Mouse (Mus musculus) monocyte, adult 5-6 weeks (primary cell): ENCODE measurements around the gene Tfrc. TPM values are rescaled to one million over a fixed set of nuclear protein-coding genes. Genes with fewer than 3 reads are reported as not detected.

Experiments used
- ATAC-seq: fragments of 153-309, 156-312 bp; replicated peaks from 2 replicates; pipeline ENCODE4 v1.8.0; 2017; ENCODE audit warnings: mild to moderate bottlenecking; ENCODE audit not compliant: low TSS enrichment, insufficient number of reproducible peaks, severe bottlenecking, poor library complexity, low FRiP score
- total RNA-seq: library from RNA; stranded (forward); fragments of 200-1000, 200-491, 200-594 nt; gene quantifications from 3 replicates; pipeline ENCODE4 v1.2.3, GENCODE M21; 2017

Tfrc gene
- total RNA-seq, 1 experiment from 2014 or later, result 52.2 TPM

DNA sequence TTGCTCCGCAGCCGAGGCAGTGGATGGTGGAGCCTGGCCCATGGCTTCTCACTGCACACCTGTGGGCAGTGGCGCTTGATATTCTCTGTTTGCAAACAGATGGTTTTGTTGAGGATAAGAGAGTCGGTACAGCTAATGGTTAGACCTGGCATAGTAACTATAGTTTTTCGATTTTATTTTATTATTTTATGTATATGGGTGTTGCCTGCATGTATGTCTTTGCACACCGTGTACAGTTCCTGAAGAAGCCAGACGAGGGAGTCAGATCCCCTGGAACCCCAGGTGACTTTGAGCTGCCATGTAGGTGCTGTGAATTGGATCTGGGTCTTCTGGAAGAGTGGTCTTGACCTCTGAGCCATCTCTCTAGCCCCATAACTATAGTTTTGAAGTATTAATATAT is 53.7 kb downstream of the Tfrc start:
- ATAC-seq, result no peak

DNA sequence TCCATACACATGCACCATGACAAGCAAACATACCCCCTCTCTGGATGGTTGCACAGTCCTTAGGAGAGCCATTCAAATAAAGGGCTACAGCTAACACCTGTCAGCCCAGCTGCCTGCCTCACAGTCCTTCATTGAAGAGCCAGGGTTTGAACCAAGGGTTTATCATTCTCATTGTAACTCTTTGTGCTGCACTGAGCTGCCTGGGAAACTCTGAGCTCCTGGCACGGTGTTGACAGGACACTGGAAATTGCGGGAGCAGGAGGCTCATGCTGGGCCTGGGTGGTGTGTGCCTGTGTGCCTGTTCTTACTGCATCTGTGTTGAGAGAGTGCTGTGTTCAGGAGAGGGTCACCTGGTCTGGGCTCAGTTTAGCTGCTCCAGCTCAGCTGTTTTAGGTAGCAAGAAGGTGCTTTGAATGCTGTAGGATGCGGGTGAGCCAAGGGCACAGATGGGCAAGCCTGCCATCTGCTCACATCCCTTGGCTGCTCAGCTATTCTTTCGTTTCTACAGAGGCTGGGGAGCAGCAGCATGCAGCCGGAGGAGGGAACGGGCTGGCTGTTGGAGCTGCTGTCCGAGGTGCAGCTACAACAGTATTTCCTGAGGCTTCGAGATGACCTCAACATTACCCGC is 54.6 kb downstream of the Tfrc start:
- ATAC-seq, result no peak

DNA sequence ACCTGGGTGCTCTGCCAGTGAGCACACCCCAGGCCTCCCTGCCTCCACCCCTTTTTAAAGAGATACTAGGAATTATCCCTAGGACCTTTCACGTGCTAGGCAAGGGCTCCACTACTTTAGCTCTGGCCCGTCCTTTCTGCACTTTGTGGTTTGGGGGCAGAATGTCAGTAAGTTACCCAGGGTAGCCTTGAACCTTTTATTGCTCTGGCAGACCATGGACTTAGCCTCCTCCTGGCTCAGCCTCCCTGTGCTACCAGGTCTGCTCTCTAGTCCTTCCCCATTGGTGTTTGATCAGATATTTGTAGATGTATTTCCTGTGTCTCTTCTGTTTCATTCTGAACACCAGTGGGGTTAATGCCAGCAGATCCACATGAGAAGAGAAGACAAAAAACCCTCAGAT is 55.5 kb downstream of the Tfrc start:
- ATAC-seq, result no peak

DNA sequence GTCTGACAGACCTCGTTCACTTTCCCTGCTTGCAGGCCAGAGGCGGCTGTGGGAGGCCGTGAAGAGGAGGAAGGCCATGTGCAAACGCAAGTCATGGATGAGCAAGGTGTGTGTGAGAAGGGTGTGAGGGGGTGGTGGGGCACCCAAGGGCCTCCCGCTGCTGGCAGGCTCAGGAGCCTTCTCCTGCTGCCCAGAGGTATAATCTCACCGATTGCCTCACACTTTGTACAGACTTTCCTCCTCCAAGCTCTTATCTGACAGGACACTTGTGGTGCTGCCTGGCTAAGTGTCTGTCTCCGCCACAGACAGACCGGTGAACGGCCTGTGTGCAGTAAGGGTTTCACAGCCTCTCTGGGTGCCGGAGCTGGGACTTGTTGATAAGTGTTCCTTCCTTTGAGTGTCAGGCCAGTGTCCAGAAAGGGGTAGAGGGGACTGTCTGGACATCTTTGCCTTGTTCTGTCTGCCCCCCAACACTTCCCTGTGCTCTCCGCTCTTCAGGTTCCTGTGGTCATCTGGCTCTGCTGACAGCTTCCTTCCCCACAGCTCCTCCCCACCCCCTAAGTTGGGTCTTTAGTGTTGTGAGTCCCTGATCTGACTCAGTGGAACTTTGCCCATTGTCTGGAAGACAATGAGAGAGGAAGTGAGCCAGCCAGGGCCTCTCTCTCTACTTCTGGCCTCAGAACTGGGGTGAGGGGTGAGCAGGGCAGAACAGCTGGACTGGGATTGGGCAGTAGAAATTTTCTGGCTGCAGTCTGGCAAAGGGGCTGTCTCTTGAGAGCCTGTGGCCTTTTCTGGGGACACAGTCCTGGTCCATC is 57.3 kb downstream of the Tfrc start:
- ATAC-seq, result no peak

DNA sequence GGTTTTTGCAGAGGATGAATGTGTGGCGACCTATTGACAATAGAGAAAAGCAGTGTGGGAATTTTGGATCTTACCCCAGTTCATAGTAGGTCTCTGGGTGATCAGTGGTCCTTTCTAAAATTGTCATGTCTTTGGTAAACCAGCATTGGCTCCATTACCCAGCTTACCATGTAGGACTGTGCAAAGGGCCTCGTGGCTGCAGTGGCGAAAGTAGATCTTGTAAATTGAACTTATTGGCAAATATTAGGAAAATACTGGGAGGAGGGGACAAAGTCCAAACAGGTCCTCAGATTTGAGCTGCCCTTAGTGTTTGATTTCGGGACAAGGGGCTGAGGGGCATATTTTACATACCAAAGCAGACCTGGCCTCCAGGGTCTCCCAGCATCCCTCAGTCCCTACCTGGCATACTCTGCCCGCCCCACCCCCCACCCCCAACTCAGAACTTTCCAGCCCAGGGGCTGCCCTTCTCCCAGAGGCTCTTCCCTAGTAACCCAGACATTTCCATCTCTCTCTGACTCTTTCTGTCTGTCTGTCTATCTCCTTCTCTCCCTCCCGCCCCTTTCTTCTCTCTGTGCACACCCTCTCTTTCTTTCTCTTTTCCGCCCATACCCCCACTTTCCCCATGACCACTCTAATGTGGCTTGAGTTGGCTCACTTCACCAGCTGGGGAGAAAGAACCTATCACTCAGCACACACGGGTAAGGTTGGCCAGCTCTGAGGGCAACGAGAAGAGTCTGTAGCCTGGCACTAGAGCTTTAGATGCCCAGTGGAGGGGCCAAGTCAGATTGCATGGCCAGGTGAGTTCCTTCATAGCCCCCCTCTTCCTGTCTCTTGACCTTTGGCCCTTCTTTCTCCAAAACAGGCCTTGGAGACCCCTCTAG is 58.2 kb downstream of the Tfrc start:
- no peak for ATAC-seq

DNA sequence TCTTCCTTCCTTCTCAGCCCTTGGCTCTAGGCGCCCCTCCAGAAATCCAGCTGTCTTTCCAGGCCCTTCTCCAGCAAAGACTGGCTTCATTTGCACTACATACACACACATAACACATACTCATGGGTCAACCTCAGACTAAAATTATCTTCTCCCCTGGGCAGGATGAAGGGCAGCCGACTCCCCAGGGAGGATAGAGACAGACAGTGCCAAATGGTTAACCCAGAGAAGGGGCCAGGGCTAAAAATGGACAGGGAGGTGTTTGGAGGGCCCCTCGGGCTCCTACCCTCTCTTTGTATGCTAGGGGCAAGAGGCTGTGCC is 58.8 kb downstream of the Tfrc start:
- ATAC-seq, result no peak

DNA sequence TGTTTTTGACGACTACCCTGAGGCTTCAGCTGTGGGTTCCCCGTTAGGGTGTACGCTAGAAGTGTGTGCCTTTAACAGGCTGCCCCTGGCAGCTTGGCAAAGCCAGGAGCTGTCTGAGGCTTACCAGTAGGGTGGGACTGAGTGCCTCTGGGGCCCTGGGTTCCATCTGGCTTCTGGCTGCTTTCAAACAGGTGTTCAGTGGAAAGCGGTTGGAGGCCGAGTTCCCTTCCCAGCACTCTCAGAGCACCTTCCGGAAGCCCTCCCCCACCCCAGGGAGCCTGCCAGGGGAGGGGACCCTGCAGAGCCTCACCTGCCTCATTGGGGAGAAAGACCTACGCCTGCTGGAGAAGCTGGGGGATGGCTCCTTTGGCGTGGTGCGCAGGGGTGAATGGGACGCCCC is 59.3 kb downstream of the Tfrc start:
- ATAC-seq, result no peak

DNA sequence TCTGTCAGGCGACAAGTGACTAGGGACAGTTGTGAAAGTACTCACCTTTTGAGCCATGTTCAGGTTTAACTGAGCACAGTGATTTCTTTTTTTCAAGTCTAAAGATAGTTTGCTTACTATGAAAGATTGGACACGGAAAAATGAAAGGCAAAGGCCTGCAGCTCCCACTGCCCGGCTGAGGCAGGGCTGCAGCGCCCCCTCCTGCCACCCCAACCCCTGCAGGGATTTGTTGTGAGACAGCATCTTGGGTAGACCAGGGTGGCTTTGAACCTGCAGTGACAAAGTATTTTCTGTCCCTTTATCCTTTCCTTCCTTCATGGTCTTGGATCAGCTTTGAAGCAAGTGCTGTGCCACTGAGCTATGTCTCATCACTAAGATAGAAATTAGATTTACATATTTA is 59.8 kb downstream of the Tfrc start:
- no peak for ATAC-seq

DNA sequence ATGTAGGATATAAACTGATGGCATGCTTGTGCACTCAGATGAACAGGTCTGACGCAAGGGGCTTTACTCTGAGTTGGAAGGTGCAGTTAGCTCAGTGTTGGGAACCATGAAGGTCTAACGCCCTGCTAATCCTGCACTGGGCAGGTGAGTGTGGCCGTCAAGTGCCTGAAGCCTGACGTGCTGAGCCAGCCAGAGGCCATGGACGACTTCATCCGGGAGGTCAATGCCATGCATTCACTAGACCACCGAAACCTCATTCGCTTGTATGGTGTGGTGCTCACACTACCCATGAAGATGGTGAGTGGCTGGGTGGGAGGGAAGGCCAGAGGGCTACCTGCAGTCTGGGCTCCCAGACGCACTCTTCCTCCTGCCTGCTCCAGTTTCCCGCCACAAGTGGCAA is 60.5 kb downstream of the Tfrc start:
- no peak for ATAC-seq

DNA sequence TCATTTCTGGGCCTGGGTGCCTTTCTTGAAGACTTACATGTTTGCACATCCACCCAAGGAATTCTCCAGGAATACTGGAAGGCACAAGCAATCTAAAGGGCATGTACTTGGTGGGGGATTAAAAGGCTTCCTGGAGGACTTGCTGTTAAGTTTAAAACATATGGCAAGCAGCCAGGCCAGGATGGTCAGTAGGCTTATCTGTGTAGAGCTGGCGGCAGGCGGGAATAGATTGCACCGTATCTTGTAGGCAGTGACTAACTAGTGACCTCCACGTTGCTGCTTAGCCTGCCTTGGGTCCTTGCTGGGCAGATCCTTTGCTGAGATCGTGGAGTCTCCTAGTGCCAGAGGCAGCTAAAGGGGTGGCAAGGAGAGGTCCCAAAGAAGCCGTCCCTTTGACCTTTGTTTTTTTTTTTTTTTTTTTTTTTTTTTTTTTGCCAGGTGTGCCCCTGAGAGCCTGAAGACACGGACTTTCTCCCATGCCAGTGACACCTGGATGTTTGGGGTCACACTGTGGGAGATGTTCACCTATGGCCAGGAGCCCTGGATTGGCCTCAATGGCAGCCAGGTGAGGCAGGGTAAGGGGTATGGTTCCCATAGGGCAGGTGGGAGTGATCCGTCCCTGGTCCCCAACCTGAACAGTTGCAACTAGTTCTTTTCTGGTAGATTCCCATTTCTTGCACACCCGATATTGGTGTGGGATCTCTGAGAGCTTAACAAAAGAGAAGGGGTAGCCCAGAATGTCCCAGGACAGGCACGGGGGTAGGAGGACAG is 61.8 kb downstream of the Tfrc start:
- ATAC-seq, result no peak

DNA sequence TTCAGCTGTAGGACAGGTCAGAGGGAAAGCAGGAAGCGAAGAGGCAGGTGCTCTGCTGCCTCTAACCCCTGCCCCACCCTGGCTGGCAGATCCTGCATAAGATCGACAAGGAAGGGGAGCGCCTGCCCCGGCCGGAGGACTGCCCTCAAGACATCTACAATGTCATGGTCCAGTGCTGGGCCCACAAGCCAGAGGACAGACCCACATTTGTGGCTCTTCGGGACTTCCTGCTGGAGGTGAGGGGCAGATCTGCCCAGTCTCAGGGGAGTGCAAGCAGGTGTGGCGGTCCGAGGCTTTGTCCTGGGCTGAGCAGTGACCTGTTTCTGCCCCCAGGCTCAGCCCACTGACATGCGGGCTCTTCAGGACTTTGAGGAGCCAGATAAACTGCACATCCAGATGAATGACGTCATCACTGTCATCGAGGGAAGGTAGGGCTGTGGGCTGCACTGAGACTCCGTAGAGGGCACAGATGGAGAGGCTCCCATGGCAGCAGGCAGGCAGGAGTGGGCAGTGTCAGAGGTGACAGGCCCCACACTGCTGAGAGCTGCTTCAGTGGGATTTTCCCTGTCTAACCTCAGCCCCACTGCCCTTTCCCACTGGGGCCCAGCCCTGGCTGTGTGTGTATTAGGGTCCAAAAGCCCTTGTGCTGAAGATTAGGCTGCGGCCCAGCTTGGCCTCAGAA is 62.6 kb downstream of the Tfrc start:
- no peak for ATAC-seq

DNA sequence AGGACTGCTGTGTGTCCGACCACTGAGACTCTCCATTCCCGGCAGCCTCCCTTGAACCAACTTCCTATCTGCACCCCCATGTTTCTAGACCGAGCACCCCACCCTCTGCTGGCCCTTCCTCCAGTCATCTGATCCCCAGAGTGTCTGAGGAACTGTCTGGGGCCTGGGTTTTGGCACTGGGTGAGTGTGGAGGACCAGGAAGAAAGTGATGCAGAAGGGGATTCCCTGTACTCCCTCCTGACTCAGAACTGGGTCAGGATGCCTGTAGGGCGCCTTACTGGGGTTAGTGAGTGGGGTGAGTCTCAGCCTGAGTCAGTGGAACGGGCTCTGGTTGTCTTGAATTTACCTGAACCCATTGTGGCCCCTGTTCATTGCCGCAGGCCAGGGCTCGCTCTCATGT is 63.5 kb downstream of the Tfrc start:
- no peak for ATAC-seq

DNA sequence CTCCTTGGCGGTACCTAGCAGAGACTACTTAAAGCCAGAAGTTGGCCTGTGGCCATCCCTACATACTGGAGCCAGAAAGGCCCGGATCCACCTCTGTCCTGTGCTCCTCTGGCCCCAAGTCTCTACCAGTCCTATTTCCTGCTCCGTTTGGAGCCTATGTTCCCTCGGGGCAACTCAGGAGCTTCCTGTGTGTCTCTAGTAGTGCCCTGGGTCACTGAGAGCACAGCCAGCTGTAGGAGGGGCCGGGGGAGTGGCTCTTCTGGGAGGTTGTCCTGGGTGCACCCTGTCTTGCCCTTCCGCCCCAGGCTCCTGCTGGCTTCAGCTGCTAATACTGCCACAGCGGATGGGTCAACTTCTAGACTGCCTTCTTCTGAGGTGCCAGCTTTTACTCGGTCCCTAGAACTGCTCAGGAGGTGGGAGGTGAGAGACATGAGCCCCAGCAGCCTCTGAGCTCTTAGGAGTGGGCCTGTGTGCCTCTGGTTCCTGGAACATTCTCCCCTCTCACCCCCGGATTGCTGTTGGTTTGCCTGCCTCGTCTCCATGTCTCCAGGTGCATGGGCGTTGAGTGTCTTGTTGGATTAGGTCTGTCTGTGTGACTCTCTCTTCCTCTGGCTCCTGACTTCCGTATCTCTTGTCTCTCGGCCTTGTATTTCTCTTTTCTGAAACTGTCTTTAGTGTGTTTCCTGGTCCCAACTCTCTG is 64.3 kb downstream of the Tfrc start:
- ATAC-seq, result no peak

DNA sequence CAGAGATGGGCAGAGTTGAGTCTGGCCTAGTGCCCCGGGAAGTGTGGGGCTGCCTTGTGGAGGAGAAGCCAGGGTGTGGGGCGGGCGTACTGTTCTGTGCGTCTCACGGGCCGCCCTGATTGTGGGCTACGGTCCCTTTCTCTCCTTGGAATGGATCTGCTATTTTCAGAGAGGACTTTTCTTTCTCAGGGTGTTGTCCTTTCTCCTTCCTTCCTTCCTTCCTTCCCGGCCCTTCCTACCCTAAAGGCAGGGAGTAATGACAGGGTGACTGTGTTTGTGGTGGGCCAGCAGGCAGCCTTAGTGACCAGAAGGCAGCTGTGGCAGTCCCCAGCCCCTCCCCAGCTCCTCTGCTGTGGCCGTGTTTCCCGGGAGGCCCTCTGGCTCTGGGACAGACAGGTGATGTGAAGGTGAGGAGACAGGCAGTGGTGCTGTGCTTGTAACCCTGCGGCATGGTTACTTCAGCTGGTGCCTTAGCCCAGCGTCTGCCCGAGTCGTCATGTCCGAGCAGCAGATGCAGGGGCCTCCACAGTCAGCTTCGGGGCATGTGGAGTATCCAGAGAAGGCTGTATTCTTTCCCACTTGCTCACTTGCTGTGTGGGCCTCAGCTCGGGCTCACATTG is 65.5 kb downstream of the Tfrc start:
- ATAC-seq, result no peak

DNA sequence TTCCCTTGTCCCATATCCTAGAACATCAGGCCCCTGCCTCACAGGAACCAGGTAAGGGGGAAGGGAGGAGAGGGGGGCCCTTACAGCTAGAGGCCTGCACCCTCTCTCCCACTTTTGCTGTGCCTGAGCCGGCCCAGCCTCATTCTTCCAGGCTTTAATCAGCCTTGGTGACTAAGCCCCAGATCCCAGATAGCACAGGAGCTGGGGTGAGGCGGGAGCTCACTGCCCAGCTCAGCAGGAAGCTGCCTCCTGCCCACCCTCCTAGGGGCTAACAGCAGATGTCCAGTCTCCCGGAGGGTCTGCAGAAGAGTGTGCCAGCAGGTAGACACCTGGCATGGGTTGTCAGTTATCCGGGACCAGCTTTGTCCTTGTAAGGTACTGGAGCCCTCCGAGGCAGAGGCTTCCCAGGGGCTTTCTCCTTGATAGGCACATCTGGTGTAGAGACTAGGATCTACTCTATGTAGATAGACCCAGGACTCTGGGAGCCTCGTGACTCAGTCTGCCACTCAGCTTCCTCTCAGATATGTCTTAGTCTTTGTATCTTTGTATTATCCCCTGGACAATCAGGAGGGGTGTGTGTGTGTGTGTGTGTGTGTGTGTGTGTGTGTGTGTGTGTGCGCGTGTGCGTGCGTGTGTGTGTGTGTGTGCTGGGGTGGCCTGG is 68.5 kb downstream of the Tfrc start:
- no peak for ATAC-seq

DNA sequence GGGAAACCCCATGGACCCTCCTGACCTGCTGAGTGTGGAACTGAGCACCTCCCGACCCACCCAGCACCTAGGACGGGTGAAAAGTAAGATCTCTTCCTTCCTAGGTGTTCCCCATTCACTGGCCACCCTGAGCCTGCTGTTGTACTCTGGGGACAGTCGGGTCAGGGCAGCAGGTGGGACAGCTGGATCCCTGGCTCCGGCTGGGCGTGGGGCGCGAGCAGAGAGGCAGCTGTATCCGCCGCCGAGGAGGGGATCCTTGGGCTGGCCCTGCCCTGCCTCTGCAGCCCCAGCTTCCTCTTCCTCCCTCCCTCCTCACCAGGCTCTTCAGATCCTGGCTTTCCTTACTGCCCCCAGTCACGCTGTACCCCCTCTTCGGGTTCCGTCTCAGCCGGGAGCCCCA is 69.2 kb downstream of the Tfrc start:
- ATAC-seq, result no peak

DNA sequence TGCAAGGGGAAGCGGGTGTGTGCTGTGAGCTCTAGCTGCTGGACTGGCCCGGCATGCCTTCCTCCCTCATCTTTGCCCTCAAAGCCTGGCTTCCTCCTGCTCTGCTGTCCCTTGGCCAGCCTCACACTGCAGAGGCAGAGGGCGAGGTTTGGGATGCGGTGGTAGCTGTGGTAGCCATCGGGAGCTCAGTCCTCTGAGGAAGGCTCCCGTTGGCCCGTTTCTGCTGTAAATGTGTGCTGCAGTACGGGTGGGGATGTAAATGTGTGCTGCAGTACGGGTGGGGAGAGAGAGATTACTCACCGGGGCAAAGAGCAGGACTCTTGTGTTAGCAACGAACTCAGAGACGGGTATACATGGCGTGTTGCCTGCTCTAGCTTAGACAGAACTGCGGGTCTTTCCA is 70.1 kb downstream of the Tfrc start:
- ATAC-seq, result no peak
